Mouse (Mus musculus): ENCODE results near the gene Abca4. TPM values are rescaled to one million over a fixed set of nuclear protein-coding genes. Genes with fewer than 3 reads are reported as not detected.
"Not testable (repeated sequence)": the region's sequence is repeated elsewhere in the genome, so short reads cannot be mapped to it uniquely, and the experiment has no call there.

The Abca4 gene
- polyA plus RNA-seq, 2 experiments, result 1.0 to 2.2 TPM

- Histone ChIP-seq H3K4me3 (replicated peaks; ENCODE audit: low read length) (no peak overlapping the region), H3K4me2 (replicated peaks; ENCODE audit: low read depth, low read length, severe bottlenecking) (no peak overlapping the region), H3K9ac (ENCODE audit: low read depth, low read length, severe bottlenecking) (no peak overlapping the region), H3K36me3 (ENCODE audit: control insufficient read depth, insufficient read depth, low read length) (no peaks in the 10 kb centered on the region), H3K4me1 (ENCODE audit: control insufficient read depth, insufficient read depth, low read length) (no peaks in the 10 kb centered on the region), H3K27me3 (ENCODE audit: control insufficient read depth, insufficient read depth, low read length) (no peaks in the 10 kb centered on the region), H3K9me3 (ENCODE audit: control insufficient read depth, low read length) (no peaks in the 10 kb centered on the region), H3K27ac (replicated peaks; ENCODE audit: low read depth, low read length) (no peak overlapping the region)
- 86% methylated on average over 11 of the region's 11 CpGs for WGBS
- no peak for TF ChIP-seq POLR2A (IDR thresholded peaks at IDR 0.05; ENCODE audit: borderline replicate concordance, extremely low read depth, insufficient read depth, insufficient read length)
- DNase-seq (ENCODE audit: low spot score) (no peak), ATAC-seq (ENCODE audit: low FRiP score, low read depth) (no peak)
These were observed 165.3 kb downstream of the Abca4 start for GRCm38 (mm10) chr3:122209511-122209910.

- no peak for DNase-seq (ENCODE audit: low spot score)
- Histone ChIP-seq H3K4me1 (ENCODE audit: control insufficient read depth, insufficient read depth, low read length) (no peaks in the 10 kb centered on the region), H3K27me3 (ENCODE audit: control insufficient read depth, insufficient read depth, low read length) (no peaks in the 10 kb centered on the region), H3K9ac (ENCODE audit: low read depth, low read length, severe bottlenecking) (no peak overlapping the region), H3K9me3 (ENCODE audit: control insufficient read depth, low read length) (no peaks in the 10 kb centered on the region), H3K27ac (replicated peaks; ENCODE audit: low read depth, low read length) (no peak overlapping the region), H3K36me3 (ENCODE audit: control insufficient read depth, insufficient read depth, low read length) (no peaks in the 10 kb centered on the region), H3K4me3 (replicated peaks; ENCODE audit: low read length) (no peak overlapping the region), H3K4me2 (replicated peaks; ENCODE audit: low read depth, low read length, severe bottlenecking) (no peak overlapping the region)
- no peak for ATAC-seq (ENCODE audit: low FRiP score, low read depth)
- WGBS, result 69% methylated on average over 5 of the region's 5 CpGs
- no peak for TF ChIP-seq POLR2A (IDR thresholded peaks at IDR 0.05; ENCODE audit: borderline replicate concordance, extremely low read depth, insufficient read depth, insufficient read length)
These were observed 166.2 kb downstream of the Abca4 start for GRCm38 (mm10) chr3:122210434-122210833.

DNA sequence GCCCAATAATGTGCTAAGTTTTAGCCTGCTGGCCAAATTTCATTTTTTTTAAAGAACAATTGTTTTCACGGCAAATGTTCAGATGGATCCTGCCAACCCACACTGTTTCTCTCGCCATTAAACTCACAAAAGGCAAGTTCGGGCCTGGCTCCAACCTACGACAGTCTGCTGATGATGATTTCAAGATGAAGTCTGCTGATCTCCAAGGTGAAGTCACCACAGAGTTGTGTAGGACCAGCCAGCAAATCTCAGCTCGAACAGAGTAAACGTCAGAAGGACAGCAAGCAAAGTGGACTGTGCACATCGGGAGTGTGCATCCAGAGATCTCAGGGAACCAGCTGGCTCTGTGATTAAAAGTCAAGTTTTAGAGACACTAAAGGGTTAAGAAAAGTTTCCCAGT, 166.6 kb downstream of the Abca4 start:
- WGBS, result 82% methylated on average over 7 of the region's 7 CpGs
- no peak for ATAC-seq (ENCODE audit: low FRiP score, low read depth)
- Histone ChIP-seq H3K36me3 (ENCODE audit: control insufficient read depth, insufficient read depth, low read length) (no peaks in the 10 kb centered on the region), H3K27me3 (ENCODE audit: control insufficient read depth, insufficient read depth, low read length) (no peaks in the 10 kb centered on the region), H3K9me3 (ENCODE audit: control insufficient read depth, low read length) (no peaks in the 10 kb centered on the region), H3K4me2 (replicated peaks; ENCODE audit: low read depth, low read length, severe bottlenecking) (no peak overlapping the region), H3K27ac (replicated peaks; ENCODE audit: low read depth, low read length) (no peak overlapping the region), H3K9ac (ENCODE audit: low read depth, low read length, severe bottlenecking) (no peak overlapping the region), H3K4me3 (replicated peaks; ENCODE audit: low read length) (no peak overlapping the region), H3K4me1 (ENCODE audit: control insufficient read depth, insufficient read depth, low read length) (no peaks in the 10 kb centered on the region)
- DNase-seq (ENCODE audit: low spot score), result no peak
- TF ChIP-seq POLR2A (IDR thresholded peaks at IDR 0.05; ENCODE audit: borderline replicate concordance, extremely low read depth, insufficient read depth, insufficient read length), result no peak

DNA sequence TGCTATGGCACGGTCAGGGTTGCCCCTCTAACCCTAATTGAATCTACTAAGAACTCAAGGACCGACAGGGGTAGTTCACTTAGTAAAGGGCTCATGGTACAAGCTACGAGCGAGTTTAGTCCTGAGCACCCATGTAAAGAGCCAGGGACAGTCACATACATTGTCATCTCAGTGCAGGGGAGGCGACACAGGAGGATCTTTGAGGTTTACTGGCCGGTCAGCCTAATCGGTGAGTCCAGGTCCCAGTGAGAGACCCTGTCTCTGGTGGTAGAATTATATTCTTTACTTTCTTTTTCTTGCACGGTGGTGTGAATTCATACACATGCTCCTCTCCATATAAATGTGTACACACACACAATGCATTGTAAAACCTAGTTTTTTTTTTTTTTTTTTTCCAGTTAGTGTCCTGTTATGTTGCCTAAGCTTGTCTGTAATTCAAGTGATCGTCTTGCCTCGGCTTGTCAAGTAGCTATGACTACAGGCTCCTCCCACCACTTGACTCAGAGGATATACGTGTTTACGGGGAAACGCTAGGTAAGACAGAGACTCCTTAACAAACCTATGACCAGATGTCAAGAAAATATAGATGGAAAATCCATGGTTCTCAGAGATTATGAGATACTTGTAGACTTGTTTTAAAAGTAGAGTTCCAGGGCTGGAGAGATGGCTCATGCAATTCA, 167.3 kb downstream of the Abca4 start:
- WGBS, result 65% methylated on average over 13 of the region's 13 CpGs
- Histone ChIP-seq H3K9ac (ENCODE audit: low read depth, low read length, severe bottlenecking) (no peak overlapping the region), H3K9me3 (ENCODE audit: control insufficient read depth, low read length) (no peaks in the 10 kb centered on the region), H3K27me3 (ENCODE audit: control insufficient read depth, insufficient read depth, low read length) (no peaks in the 10 kb centered on the region), H3K4me1 (ENCODE audit: control insufficient read depth, insufficient read depth, low read length) (no peaks in the 10 kb centered on the region), H3K4me2 (replicated peaks; ENCODE audit: low read depth, low read length, severe bottlenecking) (no peak overlapping the region), H3K27ac (replicated peaks; ENCODE audit: low read depth, low read length) (no peak overlapping the region), H3K4me3 (replicated peaks; ENCODE audit: low read length) (no peak overlapping the region), H3K36me3 (ENCODE audit: control insufficient read depth, insufficient read depth, low read length) (no peaks in the 10 kb centered on the region)
- ATAC-seq (ENCODE audit: low FRiP score, low read depth), result no peak
- no peak for TF ChIP-seq POLR2A (IDR thresholded peaks at IDR 0.05; ENCODE audit: borderline replicate concordance, extremely low read depth, insufficient read depth, insufficient read length)
- DNase-seq (ENCODE audit: low spot score), result no peak

- ATAC-seq (ENCODE audit: low FRiP score, low read depth) (no peak), DNase-seq (ENCODE audit: low spot score) (no peak)
- Histone ChIP-seq H3K9me3 (ENCODE audit: control insufficient read depth, low read length) (no peaks in the 10 kb centered on the region), H3K4me2 (replicated peaks; ENCODE audit: low read depth, low read length, severe bottlenecking) (no peak overlapping the region), H3K27me3 (ENCODE audit: control insufficient read depth, insufficient read depth, low read length) (no peaks in the 10 kb centered on the region), H3K27ac (replicated peaks; ENCODE audit: low read depth, low read length) (no peak overlapping the region), H3K9ac (ENCODE audit: low read depth, low read length, severe bottlenecking) (no peak overlapping the region), H3K4me1 (ENCODE audit: control insufficient read depth, insufficient read depth, low read length) (no peaks in the 10 kb centered on the region), H3K4me3 (replicated peaks; ENCODE audit: low read length) (no peak overlapping the region), H3K36me3 (ENCODE audit: control insufficient read depth, insufficient read depth, low read length) (no peaks in the 10 kb centered on the region)
- no peak for TF ChIP-seq POLR2A (IDR thresholded peaks at IDR 0.05; ENCODE audit: borderline replicate concordance, extremely low read depth, insufficient read depth, insufficient read length)
- WGBS, result 75% methylated on average over 3 of the region's 3 CpGs
These were observed 177.2 kb downstream of the Abca4 start for GRCm38 (mm10) chr3:122221240-122222036.

DNA sequence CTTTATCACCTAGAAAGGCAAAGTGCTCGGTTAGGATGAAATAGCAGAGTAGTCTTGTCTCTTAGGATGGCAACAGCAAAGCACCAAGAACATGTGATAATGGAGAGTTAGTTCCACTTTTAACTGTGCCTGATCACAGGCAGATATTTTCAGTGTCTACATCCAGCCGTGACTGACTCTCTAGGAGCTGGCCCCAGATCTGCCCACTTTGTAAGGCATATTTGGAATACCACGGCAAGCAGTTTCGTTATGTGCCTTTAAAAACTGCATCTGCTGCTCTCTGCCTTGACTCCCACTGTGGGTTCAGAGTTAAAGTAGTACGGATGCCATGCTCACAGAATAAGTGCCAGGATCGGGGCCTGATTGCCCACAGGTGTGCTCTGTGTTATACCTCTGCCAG, 182.7 kb downstream of the Abca4 start:
- not testable (repeated sequence) for H3K36me3 ChIP-seq (ENCODE audit: control insufficient read depth, insufficient read depth, low read length); H3K4me1 ChIP-seq (ENCODE audit: control insufficient read depth, insufficient read depth, low read length); DNase-seq (ENCODE audit: low spot score); H3K9ac ChIP-seq (ENCODE audit: low read depth, low read length, severe bottlenecking); H3K4me2 ChIP-seq (replicated peaks; ENCODE audit: low read depth, low read length, severe bottlenecking); H3K9me3 ChIP-seq (ENCODE audit: control insufficient read depth, low read length); H3K27ac ChIP-seq (replicated peaks; ENCODE audit: low read depth, low read length); ATAC-seq (ENCODE audit: low FRiP score, low read depth); H3K27me3 ChIP-seq (ENCODE audit: control insufficient read depth, insufficient read depth, low read length); H3K4me3 ChIP-seq (replicated peaks; ENCODE audit: low read length)
- 45% methylated on average over 6 of the region's 6 CpGs for WGBS

Data from limb, embryonic 14.5 days (tissue).